Mouse (Mus musculus) left cerebral cortex, postnatal 4 days (tissue): Measurements from ENCODE around the gene 9430015G10Rik. TPM values are rescaled to one million over a fixed set of nuclear protein-coding genes. Genes with fewer than 3 reads are reported as not detected.

Experiments
- DNase-seq: peaks from one replicate; pipeline ENCODE4 v3.0.0-alpha.2; 2022
- intact Hi-C: fragments of 180-260 bp; cut with DNase I; formaldehyde crosslinking; loops from one replicate; pipeline ENCODE4 v1.15.1; 2025
- total RNA-seq, 2 experiments: library from RNA; stranded (reverse); gene quantifications; 2 replicates each; pipeline ENCODE4 v1.2.3; 2021

The 9430015G10Rik gene
- total RNA-seq = 10 to 100 TPM; 34.6 to 37.5 TPM

DNA sequence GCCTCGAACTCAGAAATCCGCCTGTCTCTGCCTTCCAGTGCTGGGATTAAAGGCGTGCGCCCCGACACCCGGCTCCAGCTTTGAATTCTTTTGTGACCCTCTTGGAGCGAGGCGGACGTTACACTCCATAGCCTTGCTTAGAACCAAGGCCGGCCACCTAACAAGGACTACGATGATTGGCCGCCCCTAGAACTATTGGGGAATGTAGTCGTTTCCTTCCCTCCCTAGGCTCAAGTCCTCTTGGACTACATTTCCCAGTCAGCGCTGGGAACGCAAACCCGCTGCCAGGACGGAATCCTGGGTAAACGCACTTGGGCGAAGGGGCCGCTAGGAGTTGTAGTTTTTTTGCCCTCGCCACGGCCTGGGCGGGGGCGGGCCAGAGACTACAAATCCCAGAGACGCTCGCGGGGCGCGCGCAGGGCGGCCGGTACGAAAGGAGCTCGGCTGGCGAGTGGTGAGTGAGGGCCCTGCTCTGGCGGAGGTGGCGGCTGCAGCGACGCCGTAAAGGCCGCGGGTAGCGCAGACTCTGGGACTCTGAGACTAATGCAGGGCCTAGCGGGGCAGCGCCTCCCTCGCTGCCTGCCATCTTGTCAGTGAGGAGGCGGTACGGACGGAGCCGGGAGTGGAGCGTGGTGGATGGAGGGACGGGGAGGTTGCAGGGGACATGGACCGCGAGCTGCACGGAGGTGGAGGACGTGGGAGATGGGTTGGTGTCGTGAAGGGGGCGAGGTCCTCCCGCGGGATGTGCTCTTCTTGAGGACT is at the start of gene 9430015G10Rik:
Gene 9430015G10Rik, plus strand, starts transcription at position 413 of the 762 bp plus-strand sequence.
- DNase-seq = peak; percentile 99
- intact Hi-C loops = no loop called here

- no peak for DNase-seq
- intact Hi-C loops = no loop called here
Observed at GRCm38 (mm10) chr4:156063861-156064509, 45.8 kb upstream of the 9430015G10Rik start.

- intact Hi-C loops = no loop called here
- no peak for DNase-seq
Observed at GRCm38 (mm10) chr4:156064510-156064897, 45.3 kb upstream of the 9430015G10Rik start.

GRCm38 (mm10) chr4:156065156-156065894 is 44.5 kb upstream of the 9430015G10Rik start:
- no peak for DNase-seq
- intact Hi-C loops = no loop called here

DNA sequence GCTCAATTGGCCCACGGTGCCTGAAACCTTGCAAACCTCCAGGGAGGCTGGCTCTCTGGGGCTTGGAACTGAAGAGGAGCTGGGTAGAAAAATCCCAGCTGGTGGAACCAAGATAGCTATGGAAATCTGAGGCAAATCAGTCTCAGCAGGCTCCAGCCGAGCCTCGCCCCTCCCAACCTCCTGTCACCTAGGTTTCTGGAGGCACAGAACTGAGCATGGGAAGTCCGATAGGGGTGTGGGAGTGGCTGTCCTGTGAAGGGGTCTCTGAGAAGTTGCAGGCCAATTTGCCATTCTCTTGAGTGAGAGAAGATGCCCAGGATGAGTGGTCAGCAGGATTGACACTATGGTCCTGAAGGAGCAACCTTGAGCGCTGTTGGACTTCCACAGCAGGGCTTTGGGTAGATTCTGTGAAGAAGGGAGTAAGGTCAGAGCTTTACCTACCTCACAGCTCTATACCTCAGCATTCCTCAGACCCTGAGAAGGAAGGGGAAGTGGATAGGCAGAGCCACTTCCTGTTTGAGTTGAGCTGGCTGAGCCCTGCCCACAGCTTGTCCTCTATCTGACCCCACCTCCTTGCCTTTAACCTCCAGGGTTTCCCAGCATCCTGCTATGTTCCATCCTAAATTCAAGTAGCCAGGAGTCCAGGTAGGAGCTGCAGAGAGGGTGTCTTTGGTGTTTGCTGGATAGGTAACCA is 42.4 kb upstream of the 9430015G10Rik start:
- DNase-seq = no peak
- intact Hi-C loops = no loop called here

GRCm38 (mm10) chr4:156069701-156070100 is 40.1 kb upstream of the 9430015G10Rik start:
- DNase-seq = no peak
- intact Hi-C loops = no loop called here

DNA sequence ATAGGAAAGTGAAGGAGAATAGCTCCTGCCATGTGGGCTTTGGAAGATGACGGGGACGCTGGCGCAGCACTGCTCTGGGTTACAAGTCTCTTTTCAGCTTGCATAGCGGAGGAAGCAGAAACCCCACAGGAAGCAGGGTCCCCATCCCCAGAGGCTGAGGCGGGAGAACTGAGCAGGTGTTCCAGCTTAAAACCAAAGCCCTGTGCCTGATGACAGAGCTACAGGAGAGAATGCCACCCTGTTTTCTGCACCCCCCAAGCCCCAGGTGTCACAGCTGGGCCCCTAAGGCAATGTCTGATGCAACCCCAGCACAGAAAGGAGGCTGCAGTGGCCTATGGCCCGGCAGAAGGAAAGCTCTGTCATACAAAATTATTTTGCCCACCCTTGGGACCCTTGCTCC is 39.5 kb upstream of the 9430015G10Rik start:
- no peak for DNase-seq
- intact Hi-C loops = no loop called here

GRCm38 (mm10) chr4:156070716-156071115 is 39.1 kb upstream of the 9430015G10Rik start:
- no peak for DNase-seq
- intact Hi-C loops = no loop called here

DNA sequence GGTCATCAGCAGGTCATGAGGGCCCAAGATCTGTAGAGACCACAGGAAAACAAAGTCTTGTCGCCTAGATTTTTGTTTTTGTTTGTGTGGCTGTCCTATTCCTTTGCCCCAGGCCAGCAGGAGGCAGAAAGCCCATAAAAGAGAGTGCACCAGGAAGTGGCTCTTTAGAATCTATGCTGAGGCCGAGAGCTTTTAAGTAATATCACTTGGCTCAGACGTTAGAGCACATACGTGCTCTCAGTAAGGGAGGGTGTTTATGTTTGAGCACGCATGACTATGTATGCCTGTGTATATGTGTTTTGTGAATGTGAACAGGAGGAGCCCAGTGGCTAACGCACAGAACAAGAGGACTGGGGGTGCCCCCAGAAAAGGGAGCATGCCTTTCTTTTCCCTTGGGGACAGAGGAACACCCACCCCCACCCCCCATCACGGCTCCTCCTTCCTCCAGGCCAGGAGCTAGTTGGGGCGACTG is 32.8 kb upstream of the 9430015G10Rik start:
- intact Hi-C loops = no loop called here

GRCm38 (mm10) chr4:156077499-156078301 is 32.1 kb upstream of the 9430015G10Rik start:
- DNase-seq = peak; percentile 13
- intact Hi-C loops = no loop called here

More for the DNA sequence above, 32.8 kb upstream of the 9430015G10Rik start:
- DNase-seq = no peak

- DNase-seq = no peak
- intact Hi-C loops = no loop called here
Observed at GRCm38 (mm10) chr4:156082621-156083234, 27.1 kb upstream of the 9430015G10Rik start.

GRCm38 (mm10) chr4:156083348-156083747 is 26.4 kb upstream of the 9430015G10Rik start:
- intact Hi-C loops = no loop called here
- peak; percentile 39 for DNase-seq

GRCm38 (mm10) chr4:156084096-156084879 is 25.5 kb upstream of the 9430015G10Rik start:
- DNase-seq = no peak
- intact Hi-C loops = no loop called here

- intact Hi-C loops = no loop called here
- DNase-seq = no peak
Observed at GRCm38 (mm10) chr4:156085256-156085655, 24.5 kb upstream of the 9430015G10Rik start.

DNA sequence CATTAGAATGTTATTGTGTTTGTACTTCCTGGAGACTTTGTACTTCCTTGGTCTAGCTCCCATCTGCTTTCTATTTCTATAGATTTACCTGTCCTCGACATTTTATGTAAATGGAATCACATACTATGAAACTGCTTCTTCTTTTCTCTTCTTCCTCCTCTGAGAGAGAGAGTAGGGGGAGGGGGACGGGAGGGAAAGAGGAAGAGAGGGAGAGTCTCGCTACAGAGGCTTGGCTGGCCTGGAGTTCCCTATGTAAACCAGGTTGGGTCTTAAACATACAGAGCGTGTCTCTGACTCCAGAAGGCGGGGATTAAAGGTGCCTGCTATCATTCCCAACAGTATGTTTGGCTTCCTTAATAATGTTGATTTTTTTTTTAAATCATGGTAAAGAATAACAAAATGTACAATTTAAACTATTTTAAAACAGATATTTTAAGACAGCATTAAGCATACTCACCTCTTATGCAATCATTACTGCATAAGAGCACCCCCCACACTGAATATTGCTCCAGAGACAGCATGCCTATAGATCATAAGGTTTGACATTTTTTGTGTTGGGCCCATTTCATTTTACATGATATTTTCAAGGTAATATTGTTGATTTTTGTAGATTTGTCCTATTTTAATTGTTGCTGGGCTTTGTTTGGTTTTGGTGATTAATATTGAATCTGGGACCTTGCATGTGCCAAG is 22.2 kb upstream of the 9430015G10Rik start:
- intact Hi-C loops = no loop called here
- no peak for DNase-seq

GRCm38 (mm10) chr4:156091236-156091635 is 18.5 kb upstream of the 9430015G10Rik start:
- intact Hi-C loops = no loop called here
- no peak for DNase-seq

GRCm38 (mm10) chr4:156092765-156093164 is 17.0 kb upstream of the 9430015G10Rik start:
- intact Hi-C loops = no loop called here
- DNase-seq = no peak

GRCm38 (mm10) chr4:156093758-156094157 is 16.0 kb upstream of the 9430015G10Rik start:
- intact Hi-C loops = no loop called here

More at GRCm38 (mm10) chr4:156093758-156094157, 16.0 kb upstream of the 9430015G10Rik start:
- no peak for DNase-seq
